Mouse (Mus musculus) lung, adult 2 months (tissue): ENCODE measurements around the gene Txndc5.

Experiments
- CTCF ChIP-seq: fragments of 200-500 bp; IDR thresholded peaks from 2 replicates; pipeline ENCODE4 v1.5.1; 2011; ENCODE audit warnings: mild to moderate bottlenecking, low read length, control low read depth; ENCODE audit not compliant: insufficient read depth
- POLR2A ChIP-seq: fragments of 200-500 bp; IDR thresholded peaks from 2 replicates; pipeline ENCODE4 v1.6.1; 2011; ENCODE audit warnings: low read depth, mild to moderate bottlenecking, control low read depth, low read length, borderline replicate concordance; ENCODE audit errors: extremely low read depth

DNA sequence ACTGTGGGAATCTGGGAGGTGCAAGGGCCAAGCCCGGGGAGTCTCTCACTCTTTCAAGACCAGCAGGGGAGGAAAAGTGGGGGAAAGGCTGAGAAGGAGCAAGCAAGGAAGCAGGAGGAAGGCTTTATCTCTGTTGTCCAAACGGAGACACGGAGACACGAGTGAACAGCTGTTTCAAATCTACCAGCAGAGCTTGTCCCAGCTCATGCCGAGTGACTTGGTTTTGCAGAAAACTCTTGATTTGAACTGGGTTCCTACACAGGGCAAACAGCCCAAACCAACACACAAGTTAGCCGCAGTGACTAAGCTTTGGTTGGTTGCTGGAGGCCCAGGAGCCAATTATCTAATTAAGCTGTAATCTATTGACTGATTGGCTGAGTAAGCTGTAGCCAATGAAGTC lies 5.4 kb upstream of the Txndc5 start:
- TF ChIP-seq CTCF (no peak), POLR2A (no peak)
